Mouse (Mus musculus) c-Kit-positive CD71-negative TER-119-negative erythroid progenitor cells, embryonic 14.5 days (primary cell): ENCODE results near the gene Cd209e.
"Not testable (repeated sequence)": the region's sequence is repeated elsewhere in the genome, so short reads cannot be mapped to it uniquely, and the experiment has no call there.

Experiments
- DNase-seq: peaks from one replicate; pipeline ENCODE4 v3.0.0-alpha.2; 2013; ENCODE audit warnings: low read depth

Cd209e gene

GRCm38 (mm10) chr8:3854209-3854608, at the start of gene Cd209e:
TSS of gene Cd209e (minus strand) at chr8:3854309.
- DNase-seq = no peak

- DNase-seq = no peak
Observed at GRCm38 (mm10) chr8:3878455-3878854, 24.3 kb upstream of the Cd209e start, which contains the start of gene Cd209d. TSS of gene Cd209d (minus strand) at chr8:3878555.

GRCm38 (mm10) chr8:3876121-3876520, 22.0 kb upstream of the Cd209e start:
- DNase-seq = no peak

DNA sequence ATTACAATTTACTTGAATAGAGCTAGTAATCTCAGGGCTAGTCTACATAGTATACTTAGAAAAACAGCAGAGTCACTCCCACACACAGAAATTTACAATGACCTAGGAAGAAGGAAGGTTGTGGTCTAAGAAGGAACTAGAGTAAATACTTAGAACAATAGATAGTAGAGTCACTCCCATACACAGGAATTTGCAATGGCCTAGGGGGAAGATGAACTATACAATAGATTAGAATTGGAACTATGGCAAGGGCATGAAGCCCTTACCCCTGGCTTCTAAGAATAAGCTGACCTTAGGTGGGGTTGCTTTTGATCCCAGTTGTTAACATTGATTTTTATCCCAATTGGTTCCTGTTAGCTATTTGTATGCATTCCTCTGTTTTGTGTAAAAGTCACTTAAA, 8.6 kb upstream of the Cd209e start:
- DNase-seq = not testable (repeated sequence)

DNA sequence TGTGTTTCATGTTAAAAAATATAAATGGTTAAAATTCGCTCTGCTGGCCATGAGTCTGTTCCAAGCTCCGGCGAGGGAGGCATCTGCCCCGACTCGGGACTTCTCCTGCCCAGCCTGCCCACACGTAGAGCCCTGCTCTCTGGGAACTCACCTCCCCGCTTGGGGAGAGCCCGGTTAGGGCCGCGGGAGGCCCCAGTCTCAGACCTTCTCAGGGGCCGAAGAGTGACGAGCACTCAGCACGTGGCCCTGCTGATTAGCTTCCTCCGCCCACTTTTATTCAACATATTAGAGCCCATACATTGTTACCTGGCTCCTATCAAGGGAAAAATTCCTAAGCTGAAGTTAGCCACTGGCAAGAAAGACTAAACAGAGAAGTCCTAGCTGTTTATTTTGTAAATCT, 51.0 kb downstream of the Cd209e start:
- DNase-seq = peak; percentile 29
